Mouse (Mus musculus): ENCODE measurements around the gene Ccdc6. TPM values are rescaled to one million over a fixed set of nuclear protein-coding genes. Genes with fewer than 3 reads are reported as not detected.

The Ccdc6 gene
- polyA plus RNA-seq, 1 experiment from 2014 or later: 10.7 TPM

GRCm38 (mm10) chr10:70110815-70111214 is 13.9 kb downstream of the Ccdc6 start:
- Histone ChIP-seq H3K9ac (replicated peaks; ENCODE audit: low read depth) (no peak overlapping the region), H3K9me3 (ENCODE audit: low read length) (no peaks in the 10 kb centered on the region), H3K27ac (ENCODE audit: low read length) (no peak overlapping the region), H3K4me1 (ENCODE audit: insufficient read depth, low read depth, low read length) (no peaks in the 10 kb centered on the region; the same call in 1 of the 2 replicates), H3K4me2 (replicated peaks; ENCODE audit: low read depth, low read length) (no peak overlapping the region), H3K36me3 (ENCODE audit: insufficient read depth, low read length) (no peaks in the 10 kb centered on the region), H3K27me3 (replicated peaks; ENCODE audit: insufficient read depth, low read length) (no peaks in the 10 kb centered on the region), H3K4me3 (ENCODE audit: low read depth, low read length) (no peak overlapping the region)
- TF ChIP-seq EP300 (IDR thresholded peaks at IDR 0.05): no peak
- no peak for TF ChIP-seq CTCF (IDR thresholded peaks at IDR 0.05)
- no peak for DNase-seq (ENCODE audit: low spot score)
- ATAC-seq: no peak
- WGBS: 90% methylated on average over 7 of the region's 7 CpGs

- Histone ChIP-seq H3K4me3 (ENCODE audit: low read depth, low read length) (no peak overlapping the region), H3K4me1 (ENCODE audit: insufficient read depth, low read depth, low read length) (no peaks in the 10 kb centered on the region; the same call in 1 of the 2 replicates), H3K27ac (ENCODE audit: low read length) (no peak overlapping the region), H3K36me3 (ENCODE audit: insufficient read depth, low read length) (no peaks in the 10 kb centered on the region), H3K4me2 (replicated peaks; ENCODE audit: low read depth, low read length) (no peak overlapping the region), H3K9ac (replicated peaks; ENCODE audit: low read depth) (no peak overlapping the region), H3K27me3 (replicated peaks; ENCODE audit: insufficient read depth, low read length) (no peaks in the 10 kb centered on the region), H3K9me3 (ENCODE audit: low read length) (no peaks in the 10 kb centered on the region)
- DNase-seq (ENCODE audit: low spot score) (no peak), ATAC-seq (no peak)
- no peak for TF ChIP-seq CTCF (IDR thresholded peaks at IDR 0.05)
- no peak for TF ChIP-seq EP300 (IDR thresholded peaks at IDR 0.05)
- 90% methylated on average over 6 of the region's 6 CpGs for WGBS
Measured at GRCm38 (mm10) chr10:70111643-70112042, 14.7 kb downstream of the Ccdc6 start.

DNA sequence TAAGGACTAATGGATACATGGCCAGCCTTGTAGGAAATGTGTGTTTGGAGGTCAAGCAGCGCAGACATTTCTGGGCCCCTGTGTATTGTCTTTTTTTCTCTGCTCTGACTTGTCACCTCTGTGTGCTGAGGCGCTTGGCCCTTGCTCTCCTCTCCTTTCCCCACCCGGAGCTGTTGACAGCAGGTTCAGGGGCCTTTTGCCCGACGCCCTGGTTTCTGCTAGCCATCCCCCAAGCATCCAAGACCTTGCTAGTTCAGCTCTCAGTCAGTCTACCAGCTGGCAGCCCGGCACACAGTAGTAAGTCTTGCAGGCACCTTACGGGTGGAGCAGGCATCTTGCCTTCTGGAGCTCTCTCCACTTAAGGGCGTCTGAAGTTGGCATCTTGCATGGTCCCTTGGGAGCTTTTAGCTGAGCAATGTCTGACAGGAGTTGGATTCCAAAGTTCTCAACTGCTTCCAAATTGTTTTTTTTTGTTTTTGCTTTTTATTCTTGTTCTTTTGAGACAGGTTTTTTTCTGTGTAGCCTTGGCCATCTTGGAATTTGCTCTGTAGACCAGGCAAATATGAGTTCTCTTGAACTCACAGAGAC is 17.2 kb downstream of the Ccdc6 start:
- DNase-seq (ENCODE audit: low spot score) (no peak), ATAC-seq (no peak)
- H3K9ac ChIP-seq (replicated peaks; ENCODE audit: low read depth): no peak overlapping the region
- H3K9me3 ChIP-seq (ENCODE audit: low read length): no peaks in the 10 kb centered on the region
- no peaks in the 10 kb centered on the region for H3K27me3 ChIP-seq (replicated peaks; ENCODE audit: insufficient read depth, low read length)
- H3K4me2 ChIP-seq (replicated peaks; ENCODE audit: low read depth, low read length): no peak overlapping the region
- no peaks in the 10 kb centered on the region for H3K36me3 ChIP-seq (ENCODE audit: insufficient read depth, low read length)
- no peak overlapping the region for H3K27ac ChIP-seq (ENCODE audit: low read length)
- 90% methylated on average over 8 of the region's 8 CpGs for WGBS
- 0 out of 2 replicates have a peak, but pooled peaks cover 2% of the 10 kb centered on the region for H3K4me1 ChIP-seq (ENCODE audit: insufficient read depth, low read depth, low read length)
- H3K4me3 ChIP-seq (ENCODE audit: low read depth, low read length): no peak overlapping the region
- TF ChIP-seq CTCF (IDR thresholded peaks at IDR 0.05) (no peak), EP300 (IDR thresholded peaks at IDR 0.05) (no peak)

DNA sequence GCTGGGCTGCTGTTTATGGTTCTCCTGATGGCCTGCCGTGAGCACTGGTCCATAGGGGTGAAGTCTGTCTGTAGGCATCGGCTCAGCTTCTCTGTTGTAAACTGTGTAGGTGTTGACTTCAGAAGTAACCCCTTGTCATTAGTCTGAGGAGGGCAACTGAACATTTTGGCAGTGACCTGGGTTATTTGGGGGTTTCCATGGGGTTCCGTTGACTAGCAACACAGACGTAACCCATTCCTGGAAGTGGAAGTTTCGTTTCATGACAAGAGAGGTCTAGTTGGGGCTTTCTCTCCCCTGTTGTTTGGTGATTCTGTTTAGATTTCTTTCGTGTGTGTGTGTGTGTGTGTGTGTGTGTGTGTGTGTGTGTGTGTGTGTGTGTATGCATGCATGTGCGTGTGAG is 19.5 kb downstream of the Ccdc6 start:
- Histone ChIP-seq H3K27me3 (replicated peaks; ENCODE audit: insufficient read depth, low read length) (no peaks in the 10 kb centered on the region), H3K9ac (replicated peaks; ENCODE audit: low read depth) (no peak overlapping the region), H3K9me3 (ENCODE audit: low read length) (no peaks in the 10 kb centered on the region), H3K4me3 (ENCODE audit: low read depth, low read length) (no peak overlapping the region), H3K36me3 (ENCODE audit: insufficient read depth, low read length) (no peaks in the 10 kb centered on the region), H3K4me1 (ENCODE audit: insufficient read depth, low read depth, low read length) (peaks cover 22% of the 10 kb centered on the region; the same call in 1 of the 2 replicates), H3K4me2 (replicated peaks; ENCODE audit: low read depth, low read length) (no peak overlapping the region), H3K27ac (ENCODE audit: low read length) (no peak overlapping the region)
- TF ChIP-seq EP300 (IDR thresholded peaks at IDR 0.05) (no peak), CTCF (IDR thresholded peaks at IDR 0.05) (no peak)
- DNase-seq (ENCODE audit: low spot score) (no peak), ATAC-seq (no peak)
- WGBS: 95% methylated on average over 7 of the region's 7 CpGs

- no peak for DNase-seq (ENCODE audit: low spot score)
- TF ChIP-seq EP300 (IDR thresholded peaks at IDR 0.05) (no peak), CTCF (IDR thresholded peaks at IDR 0.05) (no peak)
- no peak overlapping the region for H3K27ac ChIP-seq (ENCODE audit: low read length)
Measured at GRCm38 (mm10) chr10:70119451-70119850, 22.5 kb downstream of the Ccdc6 start.

GRCm38 (mm10) chr10:70119851-70120370 is 23.0 kb downstream of the Ccdc6 start:
- TF ChIP-seq CTCF (IDR thresholded peaks at IDR 0.05): no peak
- TF ChIP-seq EP300 (IDR thresholded peaks at IDR 0.05): no peak
- H3K9ac ChIP-seq (replicated peaks; ENCODE audit: low read depth): no peak overlapping the region
- 44% methylated on average over 9 of the region's 9 CpGs for WGBS
- no peak overlapping the region for H3K4me3 ChIP-seq (ENCODE audit: low read depth, low read length)
- DNase-seq (ENCODE audit: low spot score) (no peak), ATAC-seq (peak; percentile 32)
- no peak overlapping the region for H3K4me2 ChIP-seq (replicated peaks; ENCODE audit: low read depth, low read length)
- no peaks in the 10 kb centered on the region for H3K36me3 ChIP-seq (ENCODE audit: insufficient read depth, low read length)
- no peaks in the 10 kb centered on the region for H3K9me3 ChIP-seq (ENCODE audit: low read length)
- peaks cover 22% of the 10 kb centered on the region; the same call in 1 of the 2 replicates for H3K4me1 ChIP-seq (ENCODE audit: insufficient read depth, low read depth, low read length)
- H3K27me3 ChIP-seq (replicated peaks; ENCODE audit: insufficient read depth, low read length): no peaks in the 10 kb centered on the region
- H3K27ac ChIP-seq (ENCODE audit: low read length): no peak overlapping the region

More at GRCm38 (mm10) chr10:70119451-70119850, 22.5 kb downstream of the Ccdc6 start:
- Histone ChIP-seq H3K36me3 (ENCODE audit: insufficient read depth, low read length) (no peaks in the 10 kb centered on the region), H3K4me2 (replicated peaks; ENCODE audit: low read depth, low read length) (no peak overlapping the region), H3K4me1 (ENCODE audit: insufficient read depth, low read depth, low read length) (peaks cover 22% of the 10 kb centered on the region; the same call in 1 of the 2 replicates), H3K4me3 (ENCODE audit: low read depth, low read length) (no peak overlapping the region), H3K27me3 (replicated peaks; ENCODE audit: insufficient read depth, low read length) (no peaks in the 10 kb centered on the region), H3K9ac (replicated peaks; ENCODE audit: low read depth) (no peak overlapping the region), H3K9me3 (ENCODE audit: low read length) (no peaks in the 10 kb centered on the region)
- 26% methylated on average over 9 of the region's 9 CpGs for WGBS
- no peak for ATAC-seq

All from lung, postnatal 0 days (tissue).